Mouse (Mus musculus) lung, adult 2 months (tissue): ENCODE data around the gene Cdca7l.

ENCODE experiments used
- CTCF ChIP-seq: fragments of 200-500 bp; IDR thresholded peaks from 2 replicates; pipeline ENCODE4 v1.5.1; 2011; ENCODE audit warnings: mild to moderate bottlenecking, low read length, control low read depth; ENCODE audit not compliant: insufficient read depth
- POLR2A ChIP-seq: fragments of 200-500 bp; IDR thresholded peaks from 2 replicates; pipeline ENCODE4 v1.6.1; 2011; ENCODE audit warnings: low read depth, mild to moderate bottlenecking, control low read depth, low read length, borderline replicate concordance; ENCODE audit errors: extremely low read depth

DNA sequence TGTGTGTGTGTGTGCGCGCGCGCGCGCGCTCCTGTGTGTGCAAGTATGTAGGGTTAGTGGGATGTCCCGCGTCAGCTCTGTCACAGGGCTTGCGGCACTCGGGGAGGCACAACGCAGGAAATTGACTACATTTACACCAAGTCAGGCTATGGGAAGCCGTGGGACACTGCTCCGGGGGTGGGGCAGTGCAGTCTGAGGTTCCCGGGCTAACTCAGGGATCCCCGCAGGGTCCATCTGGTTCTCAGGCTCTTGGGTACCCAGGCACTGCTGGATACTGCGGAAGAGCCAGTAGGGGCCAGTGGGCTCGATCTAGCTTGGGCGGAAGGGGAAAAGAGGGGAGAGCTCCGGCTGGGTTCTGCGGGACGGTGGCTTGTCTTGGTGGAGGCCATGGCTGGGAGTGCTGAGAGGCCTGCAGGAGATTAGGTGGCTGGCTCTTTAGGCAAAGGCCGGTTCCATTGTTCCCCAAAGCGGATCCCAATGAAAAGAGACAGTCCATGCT, 15.5 kb upstream of the Cdca7l start:
- TF ChIP-seq POLR2A = no peak
- TF ChIP-seq CTCF = no peak
